Mouse (Mus musculus) subcutaneous adipose tissue, adult 2 months (tissue): ENCODE results near the gene Olfr1044. TPM values are rescaled to one million over a fixed set of nuclear protein-coding genes. Genes with fewer than 3 reads are reported as not detected.

Source experiments
- polyA plus RNA-seq: library from polyadenylated mRNA; depleted of rRNA; stranded (reverse); fragments of >200 nt; gene quantifications from 2 replicates; pipeline ENCODE4 v1.2.3, GENCODE M21; 2012; ENCODE audit warnings: low replicate concordance; rRNA removed

The Olfr1044 gene
- not detected in 2 replicates for polyA plus RNA-seq

GRCm38 (mm10) chr2:86177720-86178119 lies at the start of gene Olfr1044:
TSS of gene Olfr1044 (minus strand) at chr2:86177820.

DNA sequence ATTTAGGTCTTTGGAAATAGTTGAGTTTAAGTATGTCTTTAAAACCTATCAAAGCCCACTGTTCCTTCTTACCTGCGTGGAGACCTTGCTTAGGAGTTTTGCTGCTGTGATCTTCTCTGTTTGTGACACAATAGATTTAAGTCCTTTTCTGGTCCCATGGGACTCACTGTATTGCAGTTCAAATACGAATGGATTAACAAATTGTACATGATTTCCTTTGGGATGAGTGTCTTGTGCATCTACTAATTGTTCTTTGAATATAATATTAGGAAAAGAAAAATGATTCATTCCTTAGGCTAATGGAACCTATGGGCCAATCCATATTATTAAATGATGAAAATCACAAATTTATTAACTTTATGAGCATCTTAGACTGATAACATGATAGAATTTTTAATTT lies 41.6 kb upstream of the Olfr1044 start, which contains the start of gene Olfr1046:
Gene Olfr1046 (minus strand): TSS at position 101 of the 400 bp plus-strand sequence.

DNA sequence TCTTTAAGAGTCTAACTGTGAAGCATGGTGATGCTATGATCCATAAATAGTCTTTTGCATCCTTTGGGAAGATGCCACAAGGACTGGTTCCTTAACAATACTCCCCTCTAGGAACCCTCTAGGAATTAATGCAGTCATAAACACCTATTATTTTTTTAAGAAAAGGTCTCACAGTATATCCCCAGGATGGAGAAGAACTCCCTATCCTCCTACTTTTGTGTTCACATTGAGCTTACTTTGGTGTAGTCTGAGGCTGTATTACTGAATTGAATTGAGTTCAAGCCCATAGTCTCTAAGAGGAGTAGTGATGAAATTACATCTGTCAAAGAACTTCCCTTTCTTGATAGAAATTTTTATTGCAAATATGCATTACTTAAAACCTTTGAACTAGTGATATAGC lies 25.3 kb upstream of the Olfr1044 start, which contains the start of gene Olfr1045:
Gene Olfr1045 (minus strand): TSS at position 101 of the 400 bp plus-strand sequence.

GRCm38 (mm10) chr2:86185583-86185982 lies 8.0 kb upstream of the Olfr1044 start, which contains the start of gene Olfr52:
TSS of gene Olfr52 (minus strand) at chr2:86185683.

GRCm38 (mm10) chr2:86167422-86167821 lies 10.2 kb downstream of the Olfr1044 start, which contains the start of gene Olfr1043:
TSS of gene Olfr1043 (minus strand) at chr2:86167522.

DNA sequence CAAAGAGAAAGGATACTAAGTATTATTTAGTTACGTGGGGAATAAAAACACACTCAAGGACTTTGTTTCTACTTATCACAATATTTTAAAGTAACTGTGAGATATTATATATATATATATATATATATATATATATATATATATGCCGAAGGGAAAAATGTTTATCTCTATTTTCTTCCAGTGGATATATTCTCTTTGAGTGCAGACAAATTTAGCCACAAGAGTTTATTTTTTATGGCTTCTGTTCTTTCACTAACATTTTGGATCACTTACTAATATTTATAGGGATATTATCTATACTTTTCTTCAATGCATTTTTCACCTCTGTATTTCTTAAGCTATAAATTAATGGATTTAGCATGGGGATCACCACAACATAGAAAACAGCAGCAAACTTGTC lies 15.9 kb downstream of the Olfr1044 start, which contains the start of gene Olfr1042:
Gene Olfr1042 (minus strand): TSS at position 101 of the 400 bp plus-strand sequence.

GRCm38 (mm10) chr2:86146632-86147031 lies 31.0 kb downstream of the Olfr1044 start, which contains the start of gene Olfr1040:
TSS of gene Olfr1040 (minus strand) at chr2:86146732.

DNA sequence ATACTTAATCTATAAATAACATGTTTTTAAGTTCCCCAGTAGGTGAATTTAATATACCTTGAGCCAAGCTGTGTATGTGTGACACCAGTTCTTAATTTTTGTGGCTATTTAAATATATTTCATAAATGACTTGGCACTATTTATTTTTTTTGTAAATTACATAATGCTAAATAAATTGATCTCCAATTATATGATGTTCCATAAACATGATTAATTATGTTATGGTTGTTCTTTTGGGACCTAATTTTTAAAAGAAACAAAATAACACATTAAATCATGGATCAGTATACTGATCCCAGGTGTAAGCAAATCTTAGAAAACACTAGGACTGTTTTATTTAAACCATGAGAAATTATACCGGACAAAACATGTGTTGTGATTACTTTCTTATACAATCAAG lies 41.8 kb downstream of the Olfr1044 start, which contains the start of gene Olfr1039:
Gene Olfr1039 (minus strand): TSS at position 101 of the 400 bp plus-strand sequence.

Other genes starting within 250 kb of the Olfr1044 start
- gene Olfr1028, start 227.4 kb downstream of the Olfr1044 start, polyA plus RNA-seq, result not detected in 2 replicates
- not detected in 2 replicates for gene Olfr1029, start 203.9 kb downstream of the Olfr1044 start, polyA plus RNA-seq
- gene Olfr1030, start 198.5 kb downstream of the Olfr1044 start, polyA plus RNA-seq, result not detected in 2 replicates
- gene Olfr1031, start 187.5 kb downstream of the Olfr1044 start, polyA plus RNA-seq, result not detected in 2 replicates
- not detected in 2 replicates for gene Olfr1032, start 172.3 kb downstream of the Olfr1044 start, polyA plus RNA-seq
- gene Olfr1033, start 157.2 kb downstream of the Olfr1044 start, polyA plus RNA-seq, result 1.3 and 1.7 TPM in 2 replicates
- gene Olfr1034, start 132.0 kb downstream of the Olfr1044 start, polyA plus RNA-seq, result 0.23 and 0.26 TPM in 2 replicates
- gene Olfr1036, start 103.8 kb downstream of the Olfr1044 start, polyA plus RNA-seq, result not detected in 2 replicates
- gene Olfr1037, start 90.4 kb downstream of the Olfr1044 start, polyA plus RNA-seq, result not detected in 2 replicates
- gene Olfr1039, start 41.9 kb downstream of the Olfr1044 start, polyA plus RNA-seq, result not detected in 2 replicates
- not detected in 2 replicates for gene Olfr1040, start 31.1 kb downstream of the Olfr1044 start, polyA plus RNA-seq
- gene Olfr1042, start 16.0 kb downstream of the Olfr1044 start, polyA plus RNA-seq, result not detected in 2 replicates
- gene Olfr1043, start 10.3 kb downstream of the Olfr1044 start, polyA plus RNA-seq, result not detected in 2 replicates
- gene Olfr52, start 7.9 kb upstream of the Olfr1044 start, polyA plus RNA-seq, result not detected in 2 replicates
- not detected in 2 replicates for gene Olfr1045, start 25.2 kb upstream of the Olfr1044 start, polyA plus RNA-seq
- not detected in 2 replicates for gene Olfr1046, start 41.5 kb upstream of the Olfr1044 start, polyA plus RNA-seq
- not detected in 2 replicates for gene Olfr1047, start 53.6 kb upstream of the Olfr1044 start, polyA plus RNA-seq
- gene Olfr1048, start 62.5 kb upstream of the Olfr1044 start, polyA plus RNA-seq, result not detected in 2 replicates
- gene Olfr1049, start 80.5 kb upstream of the Olfr1044 start, polyA plus RNA-seq, result not detected in 2 replicates
- gene Olfr1051, start 101.3 kb upstream of the Olfr1044 start, polyA plus RNA-seq, result not detected in 2 replicates
- not detected in 2 replicates for gene Olfr1052, start 114.6 kb upstream of the Olfr1044 start, polyA plus RNA-seq
- not detected in 2 replicates for gene Olfr1053, start 137.5 kb upstream of the Olfr1044 start, polyA plus RNA-seq
- gene Olfr1054, start 157.6 kb upstream of the Olfr1044 start, polyA plus RNA-seq, result not detected in 2 replicates
- not detected in 2 replicates for gene Olfr1055, start 172.5 kb upstream of the Olfr1044 start, polyA plus RNA-seq
- not detected in 2 replicates for gene Olfr1056, start 184.6 kb upstream of the Olfr1044 start, polyA plus RNA-seq
- gene Olfr1057, start 200.6 kb upstream of the Olfr1044 start, polyA plus RNA-seq, result not detected in 2 replicates
- not detected in 2 replicates for gene Olfr1058, start 210.7 kb upstream of the Olfr1044 start, polyA plus RNA-seq
- not detected in 2 replicates for gene Olfr1061, start 236.2 kb upstream of the Olfr1044 start, polyA plus RNA-seq
- gene Olfr1062, start 248.9 kb upstream of the Olfr1044 start, polyA plus RNA-seq, result not detected in 2 replicates